Mouse (Mus musculus): ENCODE measurements around the gene H60b. TPM values are rescaled to one million over a fixed set of nuclear protein-coding genes. Genes with fewer than 3 reads are reported as not detected.
"Not testable (repeated sequence)": the region's sequence is repeated elsewhere in the genome, so short reads cannot be mapped to it uniquely, and the experiment has no call there.

H60b gene
- polyA plus RNA-seq, 1 experiment from 2014 or later = 0.36 TPM

GRCm38 (mm10) chr10:22272914-22273683, 114.7 kb downstream of the H60b start:
- 2% methylated on average over 31 of the region's 37 CpGs for WGBS
- not testable (repeated sequence) for H3K36me3 ChIP-seq (ENCODE audit: control insufficient read depth, insufficient read depth, low read length); H3K27me3 ChIP-seq (ENCODE audit: control insufficient read depth, insufficient read depth, low read length); H3K9ac ChIP-seq (ENCODE audit: low read length); H3K4me1 ChIP-seq (replicated peaks; ENCODE audit: control insufficient read depth, insufficient read depth); H3K27ac ChIP-seq (replicated peaks); H3K9me3 ChIP-seq (ENCODE audit: control insufficient read depth, low read length)
- TF ChIP-seq CTCF (IDR thresholded peaks at IDR 0.05; ENCODE audit: low read depth) = peak; percentile 17; the same call in 1 of the 2 replicates
- Histone ChIP-seq H3K4me2 (replicated peaks; ENCODE audit: low read depth) (peak overlapping the region; percentile 66), H3K4me3 (ENCODE audit: low read depth, low read length) (peak overlapping the region; percentile 43)
- DNase-seq (ENCODE audit: low spot score) (peak; percentile 74), ATAC-seq (ENCODE audit: low FRiP score, low TSS enrichment) (peak; percentile 84)

- WGBS = under 1% methylated on average over 41 of the region's 41 CpGs
- no peaks in the 10 kb centered on the region for H3K4me1 ChIP-seq (replicated peaks; ENCODE audit: control insufficient read depth, insufficient read depth)
- H3K4me2 ChIP-seq (replicated peaks; ENCODE audit: low read depth) = peak overlapping the region; percentile 66
- ATAC-seq (ENCODE audit: low FRiP score, low TSS enrichment) = no peak
- TF ChIP-seq CTCF (IDR thresholded peaks at IDR 0.05; ENCODE audit: low read depth) = no peak
- no peak for TF ChIP-seq EP300 (optimal IDR thresholded peaks at IDR 0.05)
- peak overlapping the region; percentile 43 for H3K4me3 ChIP-seq (ENCODE audit: low read depth, low read length)
- no peak overlapping the region for H3K9ac ChIP-seq (ENCODE audit: low read length)
- H3K27me3 ChIP-seq (ENCODE audit: control insufficient read depth, insufficient read depth, low read length) = no peaks in the 10 kb centered on the region
- no peaks in the 10 kb centered on the region for H3K9me3 ChIP-seq (ENCODE audit: control insufficient read depth, low read length)
- no peak overlapping the region for H3K27ac ChIP-seq (replicated peaks)
- DNase-seq (ENCODE audit: low spot score) = peak; percentile 20
- no peaks in the 10 kb centered on the region for H3K36me3 ChIP-seq (ENCODE audit: control insufficient read depth, insufficient read depth, low read length)
These were observed 115.4 kb downstream of the H60b start for GRCm38 (mm10) chr10:22273684-22274305.

GRCm38 (mm10) chr10:22274445-22275057, 116.2 kb downstream of the H60b start:
- TF ChIP-seq CTCF (IDR thresholded peaks at IDR 0.05; ENCODE audit: low read depth) = 0 out of 2 replicates have a peak, but pooled peaks have one; percentile 6
- TF ChIP-seq EP300 (optimal IDR thresholded peaks at IDR 0.05) = no peak
- peak overlapping the region; percentile 43; the same call in 1 of the 2 replicates for H3K4me3 ChIP-seq (ENCODE audit: low read depth, low read length)
- DNase-seq (ENCODE audit: low spot score) = no peak
- 0 out of 2 replicates have a peak, but pooled peaks have one; percentile 18 for ATAC-seq (ENCODE audit: low FRiP score, low TSS enrichment)
- H3K4me2 ChIP-seq (replicated peaks; ENCODE audit: low read depth) = peak overlapping the region; percentile 66
- WGBS = 14% methylated on average over 19 of the region's 19 CpGs
- no peaks in the 10 kb centered on the region for H3K4me1 ChIP-seq (replicated peaks; ENCODE audit: control insufficient read depth, insufficient read depth)
- H3K27me3 ChIP-seq (ENCODE audit: control insufficient read depth, insufficient read depth, low read length) = no peaks in the 10 kb centered on the region
- no peaks in the 10 kb centered on the region for H3K36me3 ChIP-seq (ENCODE audit: control insufficient read depth, insufficient read depth, low read length)
- no peak overlapping the region for H3K9ac ChIP-seq (ENCODE audit: low read length)
- no peak overlapping the region for H3K27ac ChIP-seq (replicated peaks)
- H3K9me3 ChIP-seq (ENCODE audit: control insufficient read depth, low read length) = no peaks in the 10 kb centered on the region

- H3K27me3 ChIP-seq (ENCODE audit: control insufficient read depth, insufficient read depth, low read length); H3K27ac ChIP-seq (replicated peaks); H3K9ac ChIP-seq (ENCODE audit: low read length); H3K4me2 ChIP-seq (replicated peaks; ENCODE audit: low read depth); DNase-seq (ENCODE audit: low spot score); ATAC-seq (ENCODE audit: low FRiP score, low TSS enrichment); H3K4me1 ChIP-seq (replicated peaks; ENCODE audit: control insufficient read depth, insufficient read depth); H3K36me3 ChIP-seq (ENCODE audit: control insufficient read depth, insufficient read depth, low read length); H3K9me3 ChIP-seq (ENCODE audit: control insufficient read depth, low read length); H3K4me3 ChIP-seq (ENCODE audit: low read depth, low read length): not testable (repeated sequence)
- WGBS = 88% methylated on average over 2 of the region's 2 CpGs
These were observed 120.1 kb downstream of the H60b start for GRCm38 (mm10) chr10:22278468-22278867.

- DNase-seq (ENCODE audit: low spot score) (no peak), ATAC-seq (ENCODE audit: low FRiP score, low TSS enrichment) (no peak)
- no peak overlapping the region for H3K4me3 ChIP-seq (ENCODE audit: low read depth, low read length)
- H3K9me3 ChIP-seq (ENCODE audit: control insufficient read depth, low read length) = no peaks in the 10 kb centered on the region
- TF ChIP-seq CTCF (IDR thresholded peaks at IDR 0.05; ENCODE audit: low read depth) (no peak), EP300 (optimal IDR thresholded peaks at IDR 0.05) (no peak)
- WGBS = 49% methylated on average over 6 of the region's 6 CpGs
- no peaks in the 10 kb centered on the region for H3K4me1 ChIP-seq (replicated peaks; ENCODE audit: control insufficient read depth, insufficient read depth)
- no peak overlapping the region for H3K27ac ChIP-seq (replicated peaks)
- no peaks in the 10 kb centered on the region for H3K36me3 ChIP-seq (ENCODE audit: control insufficient read depth, insufficient read depth, low read length)
- no peaks in the 10 kb centered on the region for H3K27me3 ChIP-seq (ENCODE audit: control insufficient read depth, insufficient read depth, low read length)
- H3K9ac ChIP-seq (ENCODE audit: low read length) = no peak overlapping the region
- no peak overlapping the region for H3K4me2 ChIP-seq (replicated peaks; ENCODE audit: low read depth)
These were observed 124.4 kb downstream of the H60b start for GRCm38 (mm10) chr10:22282816-22283215.

GRCm38 (mm10) chr10:22295676-22296075, 137.3 kb downstream of the H60b start:
- H3K4me1 ChIP-seq (replicated peaks; ENCODE audit: control insufficient read depth, insufficient read depth) = no peaks in the 10 kb centered on the region
- no peak for TF ChIP-seq CTCF (IDR thresholded peaks at IDR 0.05; ENCODE audit: low read depth)
- no peak for TF ChIP-seq EP300 (optimal IDR thresholded peaks at IDR 0.05)
- no peaks in the 10 kb centered on the region for H3K27me3 ChIP-seq (ENCODE audit: control insufficient read depth, insufficient read depth, low read length)
- WGBS = 33% methylated on average over 1 of the region's 1 CpGs
- no peak overlapping the region for H3K9ac ChIP-seq (ENCODE audit: low read length)
- ATAC-seq (ENCODE audit: low FRiP score, low TSS enrichment) (no peak), DNase-seq (ENCODE audit: low spot score) (no peak)
- no peak overlapping the region for H3K4me3 ChIP-seq (ENCODE audit: low read depth, low read length)
- H3K9me3 ChIP-seq (ENCODE audit: control insufficient read depth, low read length) = no peaks in the 10 kb centered on the region
- no peak overlapping the region for H3K27ac ChIP-seq (replicated peaks)
- H3K36me3 ChIP-seq (ENCODE audit: control insufficient read depth, insufficient read depth, low read length) = no peaks in the 10 kb centered on the region
- no peak overlapping the region for H3K4me2 ChIP-seq (replicated peaks; ENCODE audit: low read depth)
